Mouse (Mus musculus) left cerebral cortex, adult 2 months (tissue): ENCODE measurements around the gene Gpr83. TPM values are rescaled to one million over a fixed set of nuclear protein-coding genes. Genes with fewer than 3 reads are reported as not detected.
"Not testable (repeated sequence)": the region's sequence is repeated elsewhere in the genome, so short reads cannot be mapped to it uniquely, and the experiment has no call there.

Experiments used
- DNase-seq, 2 experiments: peaks; one replicate each; pipeline ENCODE4 v3.0.0; 2021 to 2022; ENCODE audit warnings: low spot score in 2 of 2, mixed read lengths in 1 of 2; ENCODE audit errors: extremely low spot score in 1 of 2
- H3K27ac ChIP-seq: fragments of 200-600 bp; 2 replicates; pipeline ENCODE4 v1.8.1; 2022
- H3K4me3 ChIP-seq: fragments of 200-600 bp; 2 replicates; pipeline ENCODE4 v1.8.1; 2022
- CTCF ChIP-seq: fragments of 200-600 bp; IDR thresholded peaks from 2 replicates; pipeline ENCODE4 v1.8.1; 2022; ENCODE audit warnings: antibody characterized with exemption, mild to moderate bottlenecking, moderate library complexity
- intact Hi-C: fragments of 180-260 bp; cut with DNase I; formaldehyde crosslinking; loops from one replicate; pipeline ENCODE4 v1.15.1; 2025
- total RNA-seq, 2 experiments: library from RNA; stranded (reverse); gene quantifications; 2 replicates each; pipeline ENCODE4 v1.2.3; 2021

Gene Gpr83
- total RNA-seq, 2 experiments from 2014 or later = 20.0 to 23.6 TPM

GRCm38 (mm10) chr9:14871536-14871935 lies 11.5 kb downstream of the Gpr83 start:
- no peak overlapping the region for H3K4me3 ChIP-seq
- no peak for TF ChIP-seq CTCF
- intact Hi-C loops = no loop called here
- no peak for DNase-seq
- H3K27ac ChIP-seq = no peak overlapping the region

GRCm38 (mm10) chr9:14872181-14872930 lies 12.3 kb downstream of the Gpr83 start:
- no peak for DNase-seq
- TF ChIP-seq CTCF = no peak
- intact Hi-C loops = no loop called here
- Histone ChIP-seq H3K4me3 (no peak overlapping the region), H3K27ac (no peak overlapping the region)

- no peak for TF ChIP-seq CTCF
- Histone ChIP-seq H3K4me3 (no peak overlapping the region), H3K27ac (no peak overlapping the region)
- no peak for DNase-seq
- intact Hi-C loops = no loop called here
Observed at GRCm38 (mm10) chr9:14875743-14876507, 15.9 kb downstream of the Gpr83 start.

GRCm38 (mm10) chr9:14876566-14876965 lies 16.6 kb downstream of the Gpr83 start:
- H3K4me3 ChIP-seq, H3K27ac ChIP-seq, DNase-seq, intact Hi-C loops: not testable (repeated sequence)

GRCm38 (mm10) chr9:14884641-14885040 lies 24.6 kb downstream of the Gpr83 start:
- no peak for DNase-seq
- TF ChIP-seq CTCF = no peak
- Histone ChIP-seq H3K27ac (no peak overlapping the region), H3K4me3 (no peak overlapping the region)
- intact Hi-C loops = no loop called here

- intact Hi-C loops = no loop called here
- DNase-seq = no peak
- Histone ChIP-seq H3K27ac (no peak overlapping the region), H3K4me3 (no peak overlapping the region)
- no peak; the same call in 1 of the 2 replicates for TF ChIP-seq CTCF
Observed at GRCm38 (mm10) chr9:14885151-14885550, 25.1 kb downstream of the Gpr83 start.

GRCm38 (mm10) chr9:14885954-14886353 lies 25.9 kb downstream of the Gpr83 start:
- Histone ChIP-seq H3K4me3 (no peak overlapping the region), H3K27ac (no peak overlapping the region)
- TF ChIP-seq CTCF = no peak
- intact Hi-C loops = no loop called here
- no peak for DNase-seq

- DNase-seq = no peak
- intact Hi-C loops = no loop called here
- no peak for TF ChIP-seq CTCF
- H3K4me3 ChIP-seq = no peak overlapping the region
- no peak overlapping the region for H3K27ac ChIP-seq
Observed at GRCm38 (mm10) chr9:14887787-14888382, 27.9 kb downstream of the Gpr83 start.

- Histone ChIP-seq H3K4me3 (no peak overlapping the region), H3K27ac (no peak overlapping the region)
- intact Hi-C loops = no loop called here
- no peak for DNase-seq
- TF ChIP-seq CTCF = no peak
Observed at GRCm38 (mm10) chr9:14888671-14889070, 28.7 kb downstream of the Gpr83 start.

GRCm38 (mm10) chr9:14890699-14891098 lies 30.7 kb downstream of the Gpr83 start:
- intact Hi-C loops = no loop called here
- TF ChIP-seq CTCF = no peak
- no peak for DNase-seq
- Histone ChIP-seq H3K27ac (no peak overlapping the region), H3K4me3 (no peak overlapping the region)

GRCm38 (mm10) chr9:14891891-14892290 lies 31.9 kb downstream of the Gpr83 start:
- intact Hi-C loops = no loop called here
- DNase-seq = no peak
- Histone ChIP-seq H3K4me3 (no peak overlapping the region), H3K27ac (no peak overlapping the region)
- TF ChIP-seq CTCF = no peak

- no peak overlapping the region for H3K27ac ChIP-seq
- DNase-seq = no peak
- no peak for TF ChIP-seq CTCF
- no peak overlapping the region for H3K4me3 ChIP-seq
- intact Hi-C loops = no loop called here
Observed at GRCm38 (mm10) chr9:14893388-14893787, 33.4 kb downstream of the Gpr83 start.
